Mouse (Mus musculus): Measurements from ENCODE around the gene Cacna2d3. TPM values are rescaled to one million over a fixed set of nuclear protein-coding genes. Genes with fewer than 3 reads are reported as not detected.

Gene Cacna2d3
- total RNA-seq, 1 experiment: 0.40 TPM

DNA sequence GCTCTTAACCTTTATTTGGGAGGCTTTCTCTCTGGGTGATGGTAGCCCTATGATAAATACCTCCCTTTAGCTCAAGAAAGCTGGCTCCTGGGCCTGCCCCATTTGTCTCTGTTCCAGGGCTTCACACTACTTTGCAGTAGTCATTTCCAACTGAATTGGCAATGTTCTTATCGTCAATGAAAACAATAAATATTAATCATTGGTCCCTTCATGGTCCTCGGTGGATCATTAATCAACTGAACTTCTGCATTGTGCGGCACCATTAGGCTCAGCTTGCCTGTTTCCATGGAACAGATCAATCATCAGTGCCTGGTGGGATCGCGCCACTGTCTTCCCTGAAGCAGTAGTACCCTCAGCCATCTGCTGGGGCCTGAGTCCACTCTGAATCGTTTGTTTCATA is 850.7 kb downstream of the Cacna2d3 start:
- H3K4me3 ChIP-seq (ENCODE audit: insufficient read depth in 1 of 2, low read depth in 1 of 2, low read length in 2 of 2, poor library complexity in 1 of 2, severe bottlenecking in 1 of 2): no peak overlapping the region
- no peak for DNase-seq (ENCODE audit: low read depth, low spot score)
- H3K4me1 ChIP-seq (ENCODE audit: control insufficient read depth in 2 of 2, insufficient read depth in 2 of 2, low read length in 2 of 2, poor library complexity in 1 of 2): no peaks in the 10 kb centered on the region
- TF ChIP-seq MAFK (IDR thresholded peaks at IDR 0.05; ENCODE audit: insufficient read depth, low read depth, low read length) (no peak), CHD2 (IDR thresholded peaks at IDR 0.05; ENCODE audit: low read depth, low read length) (no peak), ZC3H11A (IDR thresholded peaks at IDR 0.05; ENCODE audit: borderline replicate concordance, low read depth, low read length) (no peak), ZNF384 (IDR thresholded peaks at IDR 0.05; ENCODE audit: low read depth, low read length) (no peak), HCFC1 (IDR thresholded peaks at IDR 0.05; ENCODE audit: borderline replicate concordance, insufficient read depth, low read length) (no peak)
- no peak overlapping the region for H3K27ac ChIP-seq (ENCODE audit: insufficient read depth, low read depth, low read length, poor library complexity, severe bottlenecking)
- H3K9ac ChIP-seq (ENCODE audit: insufficient read depth, low read depth, low read length, poor library complexity, severe bottlenecking): no peak overlapping the region
- in situ Hi-C loops (cut with MboI; ENCODE audit: low sequenced_read_pairs in 2 of 2, unreplicated experiment in 2 of 2): no loop called here
- H3K9me3 ChIP-seq (ENCODE audit: control insufficient read depth, insufficient read depth, low read depth, low read length): no peaks in the 10 kb centered on the region
- H3K36me3 ChIP-seq (ENCODE audit: control insufficient read depth, insufficient read depth, low read length, poor library complexity, severe bottlenecking): no peaks in the 10 kb centered on the region

DNA sequence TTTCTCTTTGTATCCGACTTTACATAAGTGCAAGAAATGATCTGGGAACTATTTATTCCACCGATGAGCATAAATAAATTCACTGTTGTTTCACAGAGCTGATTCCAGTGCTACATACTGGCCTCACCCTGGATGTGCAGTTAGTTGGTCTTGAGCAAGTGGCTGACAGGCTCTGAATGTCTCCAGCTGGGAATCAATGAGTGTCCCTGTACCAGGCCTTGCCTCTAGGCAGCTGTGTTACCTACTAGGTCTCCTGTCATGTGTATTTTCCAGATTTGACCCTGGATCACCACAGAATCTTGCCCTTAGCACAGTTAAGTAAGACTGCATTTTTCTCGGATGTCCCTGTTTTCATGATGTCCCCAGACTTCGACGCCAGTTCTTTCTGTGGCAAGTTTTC is 851.3 kb downstream of the Cacna2d3 start:
- no peak overlapping the region for H3K9ac ChIP-seq (ENCODE audit: insufficient read depth, low read depth, low read length, poor library complexity, severe bottlenecking)
- no peak overlapping the region for H3K4me3 ChIP-seq (ENCODE audit: insufficient read depth in 1 of 2, low read depth in 1 of 2, low read length in 2 of 2, poor library complexity in 1 of 2, severe bottlenecking in 1 of 2)
- H3K9me3 ChIP-seq (ENCODE audit: control insufficient read depth, insufficient read depth, low read depth, low read length): no peaks in the 10 kb centered on the region
- no peak for DNase-seq (ENCODE audit: low read depth, low spot score)
- in situ Hi-C loops (cut with MboI; ENCODE audit: low sequenced_read_pairs in 2 of 2, unreplicated experiment in 2 of 2): no loop called here
- no peak overlapping the region for H3K27ac ChIP-seq (ENCODE audit: insufficient read depth, low read depth, low read length, poor library complexity, severe bottlenecking)
- no peaks in the 10 kb centered on the region for H3K4me1 ChIP-seq (ENCODE audit: control insufficient read depth in 2 of 2, insufficient read depth in 2 of 2, low read length in 2 of 2, poor library complexity in 1 of 2)
- H3K36me3 ChIP-seq (ENCODE audit: control insufficient read depth, insufficient read depth, low read length, poor library complexity, severe bottlenecking): no peaks in the 10 kb centered on the region
- TF ChIP-seq HCFC1 (IDR thresholded peaks at IDR 0.05; ENCODE audit: borderline replicate concordance, insufficient read depth, low read length) (no peak), ZC3H11A (IDR thresholded peaks at IDR 0.05; ENCODE audit: borderline replicate concordance, low read depth, low read length) (no peak)

DNA sequence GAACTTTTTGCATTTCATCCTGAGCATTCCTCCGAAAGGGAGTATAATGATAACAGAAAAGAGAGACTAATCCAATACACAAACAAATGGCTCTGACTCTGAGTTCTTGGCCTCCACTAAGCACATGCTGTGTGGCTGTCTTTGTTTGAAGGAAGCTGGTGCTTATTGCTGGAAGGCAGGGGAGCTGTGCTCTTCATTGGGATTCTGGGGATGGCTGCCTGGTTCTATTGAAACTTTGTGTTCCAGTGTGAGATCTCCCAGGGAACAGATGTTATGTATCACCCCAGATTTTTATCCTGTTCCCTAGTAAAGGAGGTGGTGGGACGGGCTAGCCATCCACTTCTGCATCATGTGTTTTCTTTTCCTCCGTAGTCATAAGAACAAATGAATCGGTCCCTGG is 856.7 kb downstream of the Cacna2d3 start:
- no peak overlapping the region for H3K4me3 ChIP-seq (ENCODE audit: insufficient read depth in 1 of 2, low read depth in 1 of 2, low read length in 2 of 2, poor library complexity in 1 of 2, severe bottlenecking in 1 of 2)
- no peak for DNase-seq (ENCODE audit: low read depth, low spot score)
- H3K9ac ChIP-seq (ENCODE audit: insufficient read depth, low read depth, low read length, poor library complexity, severe bottlenecking): no peak overlapping the region
- no peaks in the 10 kb centered on the region for H3K36me3 ChIP-seq (ENCODE audit: control insufficient read depth, insufficient read depth, low read length, poor library complexity, severe bottlenecking)
- no peaks in the 10 kb centered on the region for H3K4me1 ChIP-seq (ENCODE audit: control insufficient read depth in 2 of 2, insufficient read depth in 2 of 2, low read length in 2 of 2, poor library complexity in 1 of 2)
- in situ Hi-C loops (cut with MboI; ENCODE audit: low sequenced_read_pairs in 2 of 2, unreplicated experiment in 2 of 2): no loop called here
- no peak for TF ChIP-seq ZNF384 (IDR thresholded peaks at IDR 0.05; ENCODE audit: low read depth, low read length)
- TF ChIP-seq HCFC1 (IDR thresholded peaks at IDR 0.05; ENCODE audit: borderline replicate concordance, insufficient read depth, low read length): no peak
- TF ChIP-seq CHD2 (IDR thresholded peaks at IDR 0.05; ENCODE audit: low read depth, low read length): no peak
- no peak for TF ChIP-seq ZC3H11A (IDR thresholded peaks at IDR 0.05; ENCODE audit: borderline replicate concordance, low read depth, low read length)
- TF ChIP-seq MAFK (IDR thresholded peaks at IDR 0.05; ENCODE audit: insufficient read depth, low read depth, low read length): no peak
- no peaks in the 10 kb centered on the region for H3K9me3 ChIP-seq (ENCODE audit: control insufficient read depth, insufficient read depth, low read depth, low read length)
- no peak overlapping the region for H3K27ac ChIP-seq (ENCODE audit: insufficient read depth, low read depth, low read length, poor library complexity, severe bottlenecking)

DNA sequence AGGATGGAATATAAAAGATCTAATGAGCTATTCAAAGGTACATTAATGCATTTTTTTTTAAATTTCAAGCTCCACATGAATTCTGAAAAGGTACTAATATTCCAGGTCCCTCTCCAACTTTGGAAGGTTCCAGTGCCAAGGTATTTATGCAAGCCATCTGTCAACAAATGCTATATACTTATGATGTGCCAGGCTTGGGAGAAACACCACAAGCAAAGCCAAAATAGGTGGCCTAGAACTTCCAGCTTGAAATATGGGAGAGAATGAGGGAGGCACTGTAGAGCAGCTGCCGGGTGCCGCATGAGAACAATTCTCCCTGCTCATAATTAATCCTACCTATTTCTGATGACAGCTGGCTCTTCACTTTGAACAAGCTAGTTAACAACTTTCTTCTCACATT is 860.5 kb downstream of the Cacna2d3 start:
- Histone ChIP-seq H3K9ac (ENCODE audit: insufficient read depth, low read depth, low read length, poor library complexity, severe bottlenecking) (no peak overlapping the region), H3K4me1 (ENCODE audit: control insufficient read depth in 2 of 2, insufficient read depth in 2 of 2, low read length in 2 of 2, poor library complexity in 1 of 2) (no peaks in the 10 kb centered on the region), H3K27ac (ENCODE audit: insufficient read depth, low read depth, low read length, poor library complexity, severe bottlenecking) (no peak overlapping the region), H3K4me3 (ENCODE audit: insufficient read depth in 1 of 2, low read depth in 1 of 2, low read length in 2 of 2, poor library complexity in 1 of 2, severe bottlenecking in 1 of 2) (no peak overlapping the region), H3K36me3 (ENCODE audit: control insufficient read depth, insufficient read depth, low read length, poor library complexity, severe bottlenecking) (no peaks in the 10 kb centered on the region), H3K9me3 (ENCODE audit: control insufficient read depth, insufficient read depth, low read depth, low read length) (no peaks in the 10 kb centered on the region)
- TF ChIP-seq CHD2 (IDR thresholded peaks at IDR 0.05; ENCODE audit: low read depth, low read length) (no peak), ZC3H11A (IDR thresholded peaks at IDR 0.05; ENCODE audit: borderline replicate concordance, low read depth, low read length) (no peak), ZNF384 (IDR thresholded peaks at IDR 0.05; ENCODE audit: low read depth, low read length) (no peak), MAFK (IDR thresholded peaks at IDR 0.05; ENCODE audit: insufficient read depth, low read depth, low read length) (no peak), HCFC1 (IDR thresholded peaks at IDR 0.05; ENCODE audit: borderline replicate concordance, insufficient read depth, low read length) (no peak)
- DNase-seq (ENCODE audit: low read depth, low spot score): no peak
- in situ Hi-C loops (cut with MboI; ENCODE audit: low sequenced_read_pairs in 2 of 2, unreplicated experiment in 2 of 2): no loop called here

Other genes starting within 250 kb of the Cacna2d3 start
- gene Selenok, start 246.4 kb upstream of the Cacna2d3 start, total RNA-seq (2012; rRNA removed): 90.0 and 100 TPM in 2 replicates

Data from ES-E14 (cell line).